Mouse (Mus musculus) G1E (cell line): ENCODE measurements around the gene Pou2f2.

Experiments used
- CTCF ChIP-seq: IDR thresholded peaks from 2 replicates; pipeline ENCODE4 v1.5.1; 2012; ENCODE audit warnings: low read depth, low read length, inconsistent platforms, mixed read lengths
- POLR2AphosphoS5 ChIP-seq: IDR thresholded peaks from 2 replicates; pipeline ENCODE4 v1.6.1; 2012; ENCODE audit warnings: low read depth, low read length, inconsistent platforms; ENCODE audit not compliant: insufficient replicate concordance
- TAL1 ChIP-seq: conservative IDR thresholded peaks from 2 replicates; pipeline ENCODE4 v1.6.1; 2012; ENCODE audit warnings: low read depth, low read length, inconsistent platforms, mixed read lengths

GRCm38 (mm10) chr7:25141761-25142160 lies 37.8 kb downstream of the Pou2f2 start:
- TF ChIP-seq POLR2AphosphoS5 (no peak), CTCF (no peak), TAL1 (no peak)
